Mouse (Mus musculus): ENCODE measurements at regions not wholly inside any gene's neighbourhood (a gene's known extent, or its start where the extent isn't known, plus 50 kb on each side); places are given as distances from the start of the nearest gene placed in this dataset.
"Not testable (repeated sequence)": the region's sequence is repeated elsewhere in the genome, so short reads cannot be mapped to it uniquely, and the experiment has no call there.

DNA sequence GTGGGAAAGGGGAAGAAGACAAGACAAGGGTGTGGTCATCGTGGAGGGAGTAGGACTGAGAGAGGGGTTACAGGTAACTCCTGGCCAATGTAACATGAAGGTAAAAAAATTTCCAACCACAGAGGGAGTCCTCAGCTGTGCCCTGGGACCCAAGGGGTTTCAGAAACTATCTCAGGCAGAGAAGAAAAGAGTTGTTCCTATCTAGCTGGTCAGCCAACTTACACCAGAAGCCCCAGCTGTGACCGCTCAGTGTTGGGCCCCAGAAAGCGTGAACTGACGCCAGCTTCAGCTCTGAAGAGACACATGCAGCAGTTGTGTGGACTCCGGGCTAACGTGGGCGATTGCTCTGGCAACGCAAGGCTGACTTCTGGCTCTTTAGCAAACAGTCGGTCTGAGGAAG, 52.2 kb downstream of the Rhob start:
- DNase-seq (ENCODE audit: low read depth, low spot score): no peak

DNA sequence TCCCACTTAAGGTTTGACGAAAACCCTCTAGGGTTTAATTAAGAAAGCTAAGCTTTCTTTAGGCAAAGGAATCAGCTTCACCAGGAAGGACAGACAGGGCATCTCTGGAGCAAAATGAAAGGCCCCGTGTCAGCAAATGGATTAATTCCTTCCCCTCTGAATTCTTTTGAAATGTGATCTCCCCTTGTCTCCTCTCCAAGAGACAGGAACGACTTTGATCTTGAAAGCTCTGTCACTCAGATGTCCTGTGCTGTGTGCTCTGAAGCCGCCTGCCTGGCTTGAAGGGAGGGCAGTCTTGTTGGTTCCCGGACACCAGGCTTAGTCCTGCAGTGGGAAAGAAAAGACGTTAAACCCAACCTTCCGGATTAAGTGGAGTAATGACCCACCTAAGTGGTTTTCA, 52.8 kb downstream of the Rhob start:
- DNase-seq (ENCODE audit: low read depth, low spot score): no peak

GRCm38 (mm10) chr12:8444975-8445853, 54.6 kb downstream of the Rhob start:
- DNase-seq (ENCODE audit: low read depth, low spot score): no peak

GRCm38 (mm10) chr12:8443917-8444453, 55.8 kb downstream of the Rhob start:
- DNase-seq (ENCODE audit: low read depth, low spot score): no peak

- DNase-seq (ENCODE audit: low read depth, low spot score): no peak
Measured at GRCm38 (mm10) chr12:8443253-8443661, 56.6 kb downstream of the Rhob start.

GRCm38 (mm10) chr12:8441275-8441674, 58.5 kb downstream of the Rhob start:
- DNase-seq (ENCODE audit: low read depth, low spot score): no peak

DNA sequence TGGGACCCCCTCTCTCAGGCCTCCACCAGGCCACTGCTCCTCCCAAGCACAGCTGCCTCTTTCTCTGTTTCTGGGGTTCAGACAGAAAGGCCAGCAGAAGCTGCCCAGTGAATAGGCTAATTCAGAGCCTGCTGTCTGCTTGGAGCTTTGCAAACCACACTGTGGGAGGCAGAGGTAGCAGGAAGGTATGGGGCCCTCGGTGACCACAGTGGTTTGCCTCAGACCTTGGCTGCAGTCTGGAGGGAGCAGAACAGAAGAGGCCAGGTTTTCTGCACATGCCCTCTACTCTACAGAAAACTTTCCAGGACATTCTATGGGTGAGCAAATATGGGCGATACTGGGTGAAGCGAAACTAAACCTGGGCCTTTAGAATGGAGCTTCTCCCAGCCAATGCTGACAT, 59.4 kb downstream of the Rhob start:
- no peak for DNase-seq (ENCODE audit: low read depth, low spot score)

DNA sequence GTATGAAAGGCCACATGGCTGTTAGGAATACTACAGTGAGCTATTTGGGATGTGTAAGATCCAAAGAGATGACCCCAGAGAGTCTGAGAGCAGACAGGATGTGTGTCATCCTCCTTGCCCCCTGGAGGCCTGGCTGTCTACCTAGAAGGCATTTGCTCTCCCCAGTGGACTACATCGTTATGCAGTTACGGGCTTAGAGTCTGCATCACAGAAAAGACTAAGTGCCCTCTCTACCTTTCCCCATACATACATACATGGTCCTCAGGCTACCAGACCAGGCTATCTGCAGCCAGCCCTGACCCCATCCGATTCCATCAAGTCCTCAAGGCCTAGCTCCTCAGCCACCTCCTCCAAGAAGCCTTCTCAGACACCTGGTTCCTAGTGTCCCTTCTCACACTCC, 59.9 kb downstream of the Rhob start:
- DNase-seq (ENCODE audit: low read depth, low spot score): no peak

DNA sequence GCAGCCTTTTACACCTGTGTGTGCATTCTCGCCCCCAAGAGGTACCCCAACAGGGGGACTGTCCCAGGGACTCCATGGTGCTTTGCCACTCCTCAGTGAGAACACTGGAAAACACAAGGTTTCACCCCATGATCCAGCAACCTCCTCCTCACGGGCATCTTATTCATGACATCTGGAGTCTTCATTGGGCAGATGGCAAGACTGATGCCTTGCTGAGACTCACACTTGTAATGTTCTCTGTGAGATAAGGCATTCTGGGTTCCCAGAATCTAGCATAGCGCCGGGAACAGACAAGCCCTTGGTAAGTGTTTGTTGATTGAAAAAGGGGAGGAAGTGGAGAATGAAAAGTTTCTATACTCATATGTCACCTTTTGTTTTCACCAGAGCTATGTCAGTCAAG, 60.3 kb downstream of the Rhob start:
- no peak for DNase-seq (ENCODE audit: low read depth, low spot score)

DNA sequence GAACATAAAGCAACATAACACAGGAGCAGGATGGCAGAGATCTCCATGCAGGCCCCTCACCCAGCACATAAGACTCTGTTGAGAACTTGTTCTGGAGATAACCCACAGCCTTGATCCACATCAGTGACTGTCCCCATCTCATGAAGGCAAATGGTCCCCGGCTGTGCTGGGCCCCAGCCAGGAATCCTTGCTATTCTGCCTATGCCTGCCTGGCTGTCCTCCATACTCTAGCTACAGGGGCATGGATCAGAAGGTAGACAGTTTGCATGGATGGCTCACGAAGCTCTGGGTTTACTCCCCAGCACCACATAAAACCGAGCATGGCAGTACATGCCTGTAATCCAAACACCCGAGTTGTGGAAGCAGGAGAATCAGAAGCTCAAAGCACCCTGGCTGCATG, 61.2 kb downstream of the Rhob start:
- DNase-seq (ENCODE audit: low read depth, low spot score): no peak

GRCm38 (mm10) chr12:8436976-8437580, 62.7 kb downstream of the Rhob start:
- DNase-seq (ENCODE audit: low read depth, low spot score): no peak

- DNase-seq (ENCODE audit: low read depth, low spot score): no peak
Measured at GRCm38 (mm10) chr12:8436553-8436952, 63.3 kb downstream of the Rhob start.

DNA sequence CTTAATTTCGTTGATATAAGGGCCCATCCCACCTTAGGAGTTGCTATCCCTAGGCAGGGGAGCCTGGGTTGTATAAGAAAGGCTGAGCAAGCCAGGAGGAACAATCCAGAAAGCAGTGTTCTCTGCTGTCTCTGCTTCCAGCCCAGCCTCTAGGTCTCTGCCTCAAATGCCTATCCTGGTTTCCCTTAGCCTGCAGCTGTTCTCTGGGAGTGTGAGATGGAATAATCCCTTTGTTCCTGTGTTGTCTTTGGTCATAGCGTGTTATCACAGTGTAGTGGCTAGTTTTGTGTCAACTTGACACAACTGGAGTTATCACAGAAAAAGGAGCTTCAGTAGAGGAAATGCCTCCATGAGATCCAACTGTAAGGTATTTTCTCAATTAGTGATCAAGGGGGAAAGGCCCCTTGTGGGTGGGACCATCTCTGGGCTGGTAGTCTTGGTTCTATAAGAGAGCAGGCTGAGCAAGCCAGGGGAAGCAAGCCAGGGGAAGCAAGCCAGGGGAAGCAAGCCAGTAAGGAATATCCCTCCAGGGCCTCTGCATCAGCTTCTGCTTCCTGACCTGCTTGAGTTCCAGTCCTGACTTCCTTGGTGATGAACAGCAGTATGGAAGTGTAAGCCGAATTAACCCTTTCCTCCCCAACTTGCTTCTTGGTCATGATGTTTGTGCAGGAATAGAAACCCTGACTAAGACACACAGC, 64.0 kb downstream of the Rhob start:
- not testable (repeated sequence) for DNase-seq (ENCODE audit: low read depth, low spot score)

DNA sequence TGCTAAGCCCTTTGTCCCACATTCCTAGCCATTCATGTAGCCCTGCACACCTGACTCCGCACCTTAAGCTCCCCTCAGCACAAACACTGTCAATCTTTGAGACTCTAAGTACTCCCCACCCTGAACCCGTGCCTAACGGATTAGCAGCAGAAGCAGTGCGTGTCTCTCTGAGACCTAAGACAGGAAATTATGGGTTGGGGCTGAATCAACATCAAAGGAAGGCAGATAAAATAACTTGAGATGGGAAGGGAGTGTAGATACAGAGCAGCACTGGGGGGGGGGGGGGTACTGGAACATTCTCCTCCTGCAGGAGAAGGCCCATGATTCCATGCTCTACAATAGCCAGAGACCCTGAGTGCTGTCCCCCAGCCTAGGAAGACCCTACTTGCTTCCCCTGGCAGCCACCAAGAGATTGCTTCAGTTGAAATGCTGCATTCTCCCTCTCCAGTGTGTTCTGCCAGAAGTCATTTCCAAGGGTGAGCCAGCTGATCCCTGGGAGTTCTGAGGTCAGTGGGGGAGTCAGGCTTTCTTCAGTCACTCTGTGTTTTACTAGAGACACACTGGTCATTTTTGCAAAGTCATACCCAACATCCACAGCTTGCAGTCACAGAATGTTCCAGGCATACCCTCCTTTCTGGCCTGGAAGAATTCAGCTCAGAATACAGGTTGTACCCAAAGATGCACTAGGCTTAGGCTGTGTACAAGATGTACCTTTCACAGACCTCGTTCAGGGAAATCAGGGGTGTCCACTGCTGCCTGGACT, 71.4 kb downstream of the Rhob start:
- DNase-seq (ENCODE audit: low read depth, low spot score): no peak

GRCm38 (mm10) chr12:8424515-8424914, 75.3 kb downstream of the Rhob start:
- no peak for DNase-seq (ENCODE audit: low read depth, low spot score)

- no peak for DNase-seq (ENCODE audit: low read depth, low spot score)
Measured at GRCm38 (mm10) chr12:8422676-8423075, 77.1 kb downstream of the Rhob start.

- no peak for DNase-seq (ENCODE audit: low read depth, low spot score)
Measured at GRCm38 (mm10) chr12:8421271-8421567, 78.6 kb downstream of the Rhob start.

- DNase-seq (ENCODE audit: low read depth, low spot score): no peak
Measured at GRCm38 (mm10) chr12:8420511-8421270, 79.1 kb downstream of the Rhob start.

GRCm38 (mm10) chr12:8418890-8419289, 80.9 kb downstream of the Rhob start:
- DNase-seq (ENCODE audit: low read depth, low spot score): no peak

GRCm38 (mm10) chr12:8417127-8417790, 82.5 kb downstream of the Rhob start:
- no peak for DNase-seq (ENCODE audit: low read depth, low spot score)

DNA sequence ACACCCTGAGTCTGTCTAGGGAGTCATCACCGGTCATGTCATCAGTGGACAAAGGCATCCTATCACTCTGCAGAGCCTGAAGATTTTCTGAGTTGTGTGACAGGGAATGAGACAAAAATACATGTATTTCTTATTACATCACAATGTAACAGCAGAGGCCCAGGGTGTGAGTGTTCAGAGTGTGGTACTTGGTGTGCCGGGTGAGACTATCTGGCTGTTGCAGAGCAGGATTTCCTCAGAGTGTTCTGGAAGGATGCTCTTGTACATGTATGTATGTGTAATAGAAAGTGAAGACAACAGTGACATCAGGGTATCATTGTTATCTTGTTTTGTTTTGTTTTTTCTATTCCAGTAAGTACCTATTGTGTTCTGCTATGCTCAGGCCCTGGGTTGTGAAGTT, 87.7 kb downstream of the Rhob start:
- no peak for DNase-seq (ENCODE audit: low read depth, low spot score)
